Mouse (Mus musculus) CH12.LX (cell line): ENCODE data around the gene Htr1d. TPM values are rescaled to one million over a fixed set of nuclear protein-coding genes. Genes with fewer than 3 reads are reported as not detected.

Experiments
- DNase-seq: peaks from one replicate; pipeline ENCODE4 v3.0.0-alpha.2; 2013; ENCODE audit errors: extremely low read depth
- H3K27ac ChIP-seq: 2 replicates; pipeline ENCODE4 v1.5.1; 2012; ENCODE audit warnings: low read depth, mild to moderate bottlenecking, control low read depth, moderate library complexity; ENCODE audit not compliant: insufficient read depth
- H3K27me3 ChIP-seq: replicated peaks from 2 replicates; pipeline ENCODE3; 2012; ENCODE audit warnings: inconsistent platforms
- H3K36me3 ChIP-seq, 2 experiments: replicated peaks in 1 of 2; 2 replicates each; pipeline versions ENCODE3 to v1.6.1; 2012; ENCODE audit warnings: inconsistent platforms in 1 of 2, low read length in 1 of 2, mild to moderate bottlenecking in 1 of 2, mixed read lengths in 1 of 2, moderate library complexity in 1 of 2; ENCODE audit not compliant: control insufficient read depth in 1 of 2, insufficient read depth in 1 of 2
- H3K4me1 ChIP-seq, 2 experiments: 2 replicates each; pipeline ENCODE4 v1.6.1; 2012; ENCODE audit warnings: inconsistent platforms in 1 of 2, moderate library complexity in 1 of 2; ENCODE audit not compliant: insufficient read depth in 2 of 2, control insufficient read depth in 1 of 2
- H3K4me2 ChIP-seq: 2 replicates; pipeline ENCODE4 v1.6.1; 2012; ENCODE audit warnings: low read depth, mild to moderate bottlenecking, control low read depth; ENCODE audit not compliant: poor library complexity, insufficient read depth, severe bottlenecking
- H3K4me3 ChIP-seq, 3 experiments: fragments of 150-350 bp in 1 of 3; sonication (generic) in 1 of 3; replicated peaks in 1 of 3; 2 replicates each; pipeline versions ENCODE3 to v1.5.1; 2011 to 2012; ENCODE audit warnings: low read depth in 2 of 3, low read length in 2 of 3, mild to moderate bottlenecking in 2 of 3, moderate library complexity in 2 of 3, control low read depth in 1 of 3, improper control_type of control experiment in 1 of 3, inconsistent platforms in 1 of 3, mixed read lengths in 1 of 3; ENCODE audit not compliant: poor library complexity in 1 of 3
- H3K79me2 ChIP-seq: replicated peaks from 2 replicates; pipeline ENCODE4 v1.6.1; 2012; ENCODE audit warnings: mild to moderate bottlenecking, moderate library complexity; ENCODE audit not compliant: control insufficient read depth, poor library complexity, insufficient read depth, severe bottlenecking; ENCODE audit errors: extremely low read depth
- H3K9ac ChIP-seq: 2 replicates; pipeline ENCODE4 v1.6.1; 2012; ENCODE audit warnings: low read depth, mild to moderate bottlenecking, control low read depth, moderate library complexity; ENCODE audit not compliant: insufficient read depth
- H3K9me3 ChIP-seq: replicated peaks from 2 replicates; pipeline ENCODE3; 2012; ENCODE audit warnings: low read length, inconsistent platforms, mixed read lengths
- CHD1 ChIP-seq: IDR thresholded peaks from 2 replicates; pipeline ENCODE4 v1.6.1; 2012; ENCODE audit warnings: low read depth, low read length, improper control_type of control experiment, inconsistent platforms
- CHD2 ChIP-seq: IDR thresholded peaks from 2 replicates; pipeline ENCODE4 v1.6.1; 2011; ENCODE audit warnings: low read length, improper control_type of control experiment
- E2F4 ChIP-seq: IDR thresholded peaks from 2 replicates; pipeline ENCODE4 v1.6.1; 2011; ENCODE audit warnings: low read depth, low read length, improper control_type of control experiment; ENCODE audit not compliant: insufficient replicate concordance
- ELF1 ChIP-seq: IDR thresholded peaks from 2 replicates; pipeline ENCODE4 v1.6.1; 2014; ENCODE audit warnings: low read depth, mild to moderate bottlenecking, inconsistent platforms, low read length, improper control_type of control experiment
- EP300 ChIP-seq: IDR thresholded peaks from 2 replicates; pipeline ENCODE4 v1.6.1; 2011; ENCODE audit warnings: low read length, improper control_type of control experiment
- JUN ChIP-seq: IDR thresholded peaks from 2 replicates; pipeline ENCODE4 v1.6.1; 2011; ENCODE audit warnings: low read depth, mild to moderate bottlenecking, low read length, improper control_type of control experiment, moderate library complexity; ENCODE audit not compliant: insufficient read depth
- JUND ChIP-seq: conservative IDR thresholded peaks from 2 replicates; pipeline ENCODE4 v1.6.1; 2011; ENCODE audit warnings: low read depth, low read length, improper control_type of control experiment
- MAX ChIP-seq: IDR thresholded peaks from 2 replicates; pipeline ENCODE4 v1.6.1; 2011; ENCODE audit warnings: low read length, improper control_type of control experiment
- MAZ ChIP-seq: IDR thresholded peaks from 2 replicates; pipeline ENCODE4 v1.6.1; 2012; ENCODE audit warnings: low read depth, mild to moderate bottlenecking, inconsistent platforms, low read length, improper control_type of control experiment, moderate library complexity
- MEF2A ChIP-seq: IDR thresholded peaks from 2 replicates; pipeline ENCODE4 v1.6.1; 2014; ENCODE audit warnings: low read depth, mild to moderate bottlenecking, inconsistent platforms, low read length, improper control_type of control experiment, borderline replicate concordance
- MYC ChIP-seq: IDR thresholded peaks from 2 replicates; pipeline ENCODE4 v1.6.1; 2011; ENCODE audit warnings: low read depth, mild to moderate bottlenecking, improper control_type of control experiment, low read length
- PAX5 ChIP-seq: IDR thresholded peaks from 2 replicates; pipeline ENCODE4 v1.6.1; 2012; ENCODE audit warnings: low read length, inconsistent platforms, mixed read lengths
- POLR2AphosphoS2 ChIP-seq: IDR thresholded peaks from 2 replicates; pipeline ENCODE4 v1.6.1; 2011; ENCODE audit warnings: low read depth, low read length, improper control_type of control experiment
- RCOR1 ChIP-seq: conservative IDR thresholded peaks from 2 replicates; pipeline ENCODE4 v1.6.1; 2012; ENCODE audit warnings: low read depth, mild to moderate bottlenecking, inconsistent platforms, low read length, improper control_type of control experiment
- SIN3A ChIP-seq: IDR thresholded peaks from 2 replicates; pipeline ENCODE4 v1.6.1; 2012; ENCODE audit warnings: low read length, improper control_type of control experiment, inconsistent platforms
- SMC3 ChIP-seq: IDR thresholded peaks from 2 replicates; pipeline ENCODE4 v1.6.1; 2011; ENCODE audit warnings: low read depth, low read length, improper control_type of control experiment
- TBP ChIP-seq: conservative IDR thresholded peaks from 2 replicates; pipeline ENCODE4 v1.6.1; 2011; ENCODE audit warnings: low read depth, low read length, improper control_type of control experiment
- UBTF ChIP-seq: IDR thresholded peaks from 2 replicates; pipeline ENCODE4 v1.6.1; 2012; ENCODE audit warnings: low read depth, mild to moderate bottlenecking, inconsistent platforms, low read length, improper control_type of control experiment, moderate library complexity
- USF1 ChIP-seq: IDR thresholded peaks from 2 replicates; pipeline ENCODE4 v1.6.1; 2014; ENCODE audit warnings: low read depth, mild to moderate bottlenecking, inconsistent platforms, low read length, improper control_type of control experiment
- USF2 ChIP-seq: conservative IDR thresholded peaks from 2 replicates; pipeline ENCODE4 v1.6.1; 2011; ENCODE audit warnings: low read depth, low read length, improper control_type of control experiment
- ZKSCAN1 ChIP-seq: IDR thresholded peaks from 2 replicates; pipeline ENCODE4 v1.6.1; 2012; ENCODE audit warnings: low read depth, inconsistent platforms, low read length, improper control_type of control experiment, borderline replicate concordance
- ZMIZ1 ChIP-seq: IDR thresholded peaks from 2 replicates; pipeline ENCODE4 v1.6.1; 2012; ENCODE audit warnings: low read depth, mild to moderate bottlenecking, inconsistent platforms, low read length, improper control_type of control experiment
- ZNF384 ChIP-seq: IDR thresholded peaks from 2 replicates; pipeline ENCODE4 v1.6.1; 2012; ENCODE audit warnings: low read depth, low read length, improper control_type of control experiment, inconsistent platforms
- dilution Hi-C: fragments of 300-500 bp; cut with MboI; formaldehyde crosslinking; loops from 2 replicates; pipeline ENCODE4 v1.14.3; 2020; ENCODE audit warnings: low sequenced_read_pairs; ENCODE audit not compliant: extremely low pct_unique_long_range_greater_than_20kb, extremely low pct_ligation_motif_present
- in situ Hi-C: fragments of 300-500 bp; cut with MboI; formaldehyde crosslinking; loops from 3 replicates; pipeline ENCODE4 v1.14.3; 2019; ENCODE audit warnings: low sequenced_read_pairs, low pct_ligation_motif_present, low pct_unique_long_range_greater_than_20kb, mixed read lengths
- polyA plus RNA-seq: library from polyadenylated mRNA; unstranded; fragments of >175 nt; gene quantifications from 2 replicates; pipeline ENCODE4 v1.2.1, GENCODE M21; 2012; ENCODE audit warnings: low read depth; ENCODE audit not compliant: insufficient read length
- total RNA-seq, 2 experiments: library from RNA; depleted of rRNA; stranded (reverse); fragments of 300-350 nt in 1 of 2; fragments of >200 nt in 1 of 2; gene quantifications; 2 replicates each; pipeline ENCODE4 v1.2.3; 2012 to 2014

Htr1d gene
- total and polyA plus RNA-seq, 3 experiments: not detected

DNA sequence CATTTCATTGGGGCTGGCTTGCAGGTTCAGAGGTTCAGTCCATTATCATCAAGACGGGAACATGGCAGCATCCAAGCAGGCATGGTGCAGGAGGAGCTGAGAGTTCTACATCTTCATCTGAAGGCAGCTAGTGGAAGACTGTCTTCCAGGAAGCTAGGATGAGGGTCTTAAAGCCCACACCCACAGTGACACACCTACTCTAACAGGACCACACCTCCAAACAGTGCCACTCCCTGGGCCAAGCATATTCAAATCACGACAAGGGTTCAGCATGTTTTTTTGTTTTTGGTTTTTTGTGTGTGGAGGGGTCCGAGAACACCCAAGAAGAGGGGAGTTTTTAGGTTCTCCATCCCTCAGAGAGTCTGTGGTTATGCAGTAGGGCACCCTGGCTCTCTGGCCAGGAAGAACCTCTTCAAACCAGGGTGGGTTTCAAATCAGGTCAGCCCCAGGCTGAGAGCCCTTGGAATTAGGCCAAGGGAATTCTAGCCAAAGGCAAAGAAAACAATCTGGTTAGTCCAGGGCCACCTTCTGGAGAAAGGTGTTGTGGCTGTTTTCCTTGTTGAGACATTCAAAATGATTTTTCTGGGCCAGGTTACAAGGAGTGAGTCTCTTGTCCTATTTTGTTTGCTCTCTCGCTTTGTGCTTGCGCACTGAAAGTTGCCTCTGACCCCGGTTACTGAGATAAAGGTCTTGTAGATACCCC is 33.3 kb downstream of the Htr1d start:
- dilution Hi-C loops (no loop called here), in situ Hi-C loops (loop anchor here (10.0 kb wide), 1 partner anchor 48 kb away; no protein-coding TSS in a partner anchor)
- TF ChIP-seq RCOR1: no peak
- TF ChIP-seq EP300: no peak
- TF ChIP-seq TBP: no peak
- no peak for TF ChIP-seq MAX
- TF ChIP-seq USF2: no peak
- no peak for TF ChIP-seq ZKSCAN1
- no peak for TF ChIP-seq CHD1
- no peak for TF ChIP-seq POLR2AphosphoS2
- H3K4me1 ChIP-seq: peaks cover 0 to 5% of the 10 kb centered on the region in 2 experiments; a peak in 2 of 4 replicates
- no peak overlapping the region for H3K27ac ChIP-seq
- no peak for DNase-seq
- H3K27me3 ChIP-seq: no peaks in the 10 kb centered on the region
- H3K36me3 ChIP-seq: no peaks in the 10 kb centered on the region
- no peak overlapping the region for H3K4me2 ChIP-seq
- H3K9me3 ChIP-seq: no peaks in the 10 kb centered on the region
- no peak overlapping the region for H3K9ac ChIP-seq
- no peak overlapping the region for H3K4me3 ChIP-seq
- no peaks in the 10 kb centered on the region for H3K79me2 ChIP-seq

DNA sequence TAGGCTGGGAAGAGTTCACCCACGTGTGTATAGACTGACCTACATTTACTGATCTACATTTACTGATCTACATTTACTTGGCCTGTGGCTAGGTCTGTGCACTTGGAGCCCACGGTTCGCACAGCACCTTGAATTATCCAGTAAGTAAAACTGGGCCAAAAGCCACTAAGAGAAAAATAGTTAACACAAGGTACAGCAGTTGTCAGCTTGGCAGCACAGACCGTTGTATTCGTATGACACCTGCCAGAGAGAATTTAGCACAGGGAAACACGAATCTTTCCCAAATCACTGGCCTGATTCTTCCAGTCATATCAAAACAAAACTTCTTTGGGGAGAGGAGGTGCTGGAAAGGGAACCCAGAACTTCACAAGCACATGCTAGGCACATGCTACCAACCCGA is 35.0 kb downstream of the Htr1d start:
- Histone ChIP-seq H3K9me3 (no peaks in the 10 kb centered on the region), H3K9ac (no peak overlapping the region), H3K4me3 (no peak overlapping the region), H3K36me3 (no peaks in the 10 kb centered on the region), H3K4me2 (no peak overlapping the region), H3K27ac (no peak overlapping the region), H3K4me1 (peaks cover 0 to 5% of the 10 kb centered on the region in 2 experiments; a peak in 2 of 4 replicates), H3K27me3 (no peaks in the 10 kb centered on the region), H3K79me2 (no peaks in the 10 kb centered on the region)
- in situ Hi-C loops (loop anchor here (10.0 kb wide), 1 partner anchor 47 kb away; no protein-coding TSS in a partner anchor), dilution Hi-C loops (no loop called here)
- DNase-seq: no peak
- no peak for TF ChIP-seq MEF2A
- TF ChIP-seq POLR2AphosphoS2: no peak
- TF ChIP-seq ELF1: no peak
- TF ChIP-seq EP300: no peak
- TF ChIP-seq JUN: no peak
- TF ChIP-seq UBTF: no peak
- TF ChIP-seq TBP: no peak
- no peak for TF ChIP-seq ZMIZ1
- TF ChIP-seq SMC3: no peak
- no peak for TF ChIP-seq USF2
- TF ChIP-seq CHD2: no peak
- no peak for TF ChIP-seq PAX5
- TF ChIP-seq MAZ: no peak
- no peak for TF ChIP-seq MAX
- no peak for TF ChIP-seq USF1
- no peak for TF ChIP-seq MYC
- no peak for TF ChIP-seq SIN3A
- TF ChIP-seq JUND: no peak
- TF ChIP-seq ZNF384: no peak
- TF ChIP-seq E2F4: no peak
